Mouse (Mus musculus) forelimb bud, embryonic 11.5 days (tissue): ENCODE results near the gene Abca1.
A peak's percentile ranks its signal among the peaks of the same experiment; 100 is the strongest.

ENCODE experiments used
- DNase-seq: peaks from one replicate; pipeline ENCODE4 v3.0.0-alpha.2; 2012; ENCODE audit warnings: low read depth, low spot score

Abca1 gene

DNA sequence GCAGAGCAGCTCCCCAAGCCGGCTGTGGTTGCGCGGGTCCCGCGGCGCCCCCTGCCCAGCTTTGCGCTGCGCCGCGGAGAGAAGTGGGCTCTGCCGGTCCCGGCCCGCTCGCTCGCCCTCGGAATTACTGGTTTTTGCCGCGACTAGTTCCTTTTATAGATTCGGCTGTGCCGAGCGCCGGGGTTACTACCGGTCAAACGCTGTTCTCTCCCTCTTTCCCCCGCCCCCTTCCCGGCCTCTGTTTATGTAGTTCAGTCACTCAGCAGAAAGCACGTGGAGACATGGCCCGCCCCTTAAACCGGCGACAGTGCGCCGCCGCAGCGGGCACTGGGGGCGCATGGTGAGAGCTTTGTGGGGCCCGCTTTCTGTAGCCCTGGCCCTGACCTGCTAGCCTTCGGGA is at the start of gene Abca1:
Gene Abca1, minus strand, starts transcription at position 129 of the 400 bp plus-strand sequence.
- peak; percentile 92 for DNase-seq

DNA sequence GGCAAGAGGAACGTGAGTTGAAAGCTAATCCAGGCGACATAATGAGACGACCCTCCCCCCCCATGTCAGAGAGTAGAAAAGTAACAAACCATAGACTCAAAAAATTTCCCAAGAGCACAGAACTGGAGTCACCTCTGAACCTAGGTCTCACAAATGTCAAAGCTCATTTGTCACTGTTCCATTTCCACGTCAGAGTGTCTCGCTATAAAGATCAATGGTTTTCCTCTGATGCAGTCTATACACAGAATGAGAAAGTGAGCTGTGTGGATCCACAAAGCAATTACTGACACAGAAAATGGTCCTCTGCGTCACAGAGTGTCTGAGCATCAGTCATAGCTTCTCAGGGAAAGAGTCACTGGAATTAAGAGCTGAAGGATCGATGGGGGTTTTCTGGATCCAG is 44.8 kb upstream of the Abca1 start:
- DNase-seq = no peak

DNA sequence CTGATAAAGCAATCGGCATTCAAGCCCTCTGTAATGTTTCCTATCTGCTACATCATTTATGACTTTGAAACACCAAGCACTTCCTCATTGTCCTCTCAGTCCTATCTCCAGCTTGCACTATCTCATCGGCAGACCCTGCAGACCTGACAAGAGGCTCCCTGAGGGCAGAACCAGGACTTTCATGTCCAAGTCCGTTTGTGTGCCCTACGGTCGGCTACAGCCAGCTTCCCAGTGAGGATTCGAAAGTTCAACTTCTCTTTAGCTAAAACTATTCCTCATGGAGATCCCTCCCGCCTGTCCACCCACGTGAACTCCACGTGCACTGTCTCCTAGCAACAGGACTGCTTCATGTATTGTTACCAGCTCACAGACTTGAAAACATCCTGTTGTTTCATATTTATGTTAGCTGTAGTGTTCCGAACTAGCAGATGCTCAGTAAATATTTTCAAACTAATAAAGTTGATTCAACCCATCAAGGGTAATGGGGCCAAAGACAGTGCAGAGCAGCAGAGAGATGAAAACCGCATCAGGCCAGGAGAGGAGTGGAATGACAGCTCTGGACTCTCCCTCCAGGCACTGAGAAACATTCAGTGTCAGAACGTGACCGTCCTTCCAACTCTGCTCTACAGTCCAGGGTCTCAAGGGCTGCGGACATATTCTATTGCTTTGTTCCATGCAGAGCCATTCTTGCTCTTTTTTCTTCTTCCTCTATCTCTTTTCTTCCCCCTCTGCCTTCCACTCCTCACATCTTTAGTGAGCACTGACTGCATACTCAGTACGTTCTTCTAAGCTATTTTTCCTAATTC is 44.1 kb upstream of the Abca1 start:
- no peak for DNase-seq

DNA sequence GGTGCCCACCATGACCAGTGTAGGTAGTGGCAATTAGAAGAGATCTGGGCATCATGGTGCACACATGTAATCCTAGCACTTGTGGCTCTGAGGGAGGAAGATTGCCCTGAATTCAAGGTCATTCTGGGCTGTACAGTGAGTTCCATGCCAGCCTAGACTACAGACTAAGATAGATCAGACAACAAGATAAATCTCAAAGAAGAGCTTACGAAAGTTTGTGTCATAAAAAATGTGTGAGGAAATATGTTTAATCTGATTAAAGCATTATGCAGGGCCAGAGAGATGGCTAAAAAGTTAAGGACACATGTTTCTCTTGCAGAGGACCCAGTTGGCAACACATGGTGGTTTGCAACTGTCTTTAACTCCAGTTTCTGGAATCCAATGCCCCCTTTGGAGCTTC is 40.6 kb upstream of the Abca1 start:
- DNase-seq = no peak

DNA sequence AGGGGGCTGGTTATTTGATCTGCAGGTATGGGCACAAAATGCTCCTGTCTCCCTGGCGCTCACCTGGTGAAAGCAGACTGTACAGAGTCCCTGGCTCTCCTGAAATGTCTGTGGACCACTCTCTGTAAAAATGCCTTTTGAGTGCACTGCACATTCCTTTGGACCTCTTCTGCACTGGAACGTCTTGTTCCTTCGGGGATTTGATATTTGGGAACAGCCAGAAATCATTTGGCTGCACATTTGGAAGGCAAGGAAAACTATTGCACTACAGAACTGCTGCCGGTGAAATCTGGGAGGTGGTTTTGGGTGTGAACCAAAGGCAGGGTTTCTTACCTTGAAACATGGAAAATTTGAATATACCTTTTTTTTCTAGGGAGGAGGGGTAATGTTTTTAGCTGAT is 38.1 kb upstream of the Abca1 start:
- DNase-seq = no peak

DNA sequence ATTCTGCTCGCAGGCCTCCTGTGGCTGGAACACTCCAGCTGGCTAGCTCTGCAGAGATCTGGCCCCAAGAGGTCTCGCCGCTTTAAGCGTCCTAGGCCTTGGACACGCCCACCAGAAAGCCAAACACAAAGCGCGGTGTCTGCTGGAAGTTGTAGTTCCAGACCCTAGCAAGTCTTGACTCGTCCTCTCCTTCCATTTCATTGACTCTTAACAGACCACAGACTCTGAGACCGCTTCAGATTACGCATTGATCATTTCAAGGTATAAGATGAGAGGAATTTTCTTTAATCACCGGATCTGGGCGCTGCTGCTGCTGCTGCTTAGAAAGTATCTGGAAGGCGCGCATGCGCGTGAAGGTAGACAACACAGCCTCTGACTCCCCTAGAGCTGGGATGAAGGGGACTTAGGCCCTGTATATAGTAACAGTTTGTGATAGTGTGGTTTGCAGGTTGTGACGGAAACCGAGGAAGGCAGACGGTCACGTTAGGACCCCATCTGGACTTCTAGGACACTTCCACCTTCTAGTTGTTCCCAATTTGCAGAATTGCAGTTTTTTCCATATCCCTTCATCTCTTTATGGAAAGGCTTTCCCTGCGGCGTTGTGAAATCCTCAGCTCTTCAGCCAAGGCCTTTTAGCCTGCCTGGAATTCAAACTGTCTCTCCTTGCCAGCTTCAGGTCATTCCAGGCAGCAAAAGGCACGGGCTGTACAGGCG is 36.5 kb upstream of the Abca1 start:
- DNase-seq = peak; percentile 87

DNA sequence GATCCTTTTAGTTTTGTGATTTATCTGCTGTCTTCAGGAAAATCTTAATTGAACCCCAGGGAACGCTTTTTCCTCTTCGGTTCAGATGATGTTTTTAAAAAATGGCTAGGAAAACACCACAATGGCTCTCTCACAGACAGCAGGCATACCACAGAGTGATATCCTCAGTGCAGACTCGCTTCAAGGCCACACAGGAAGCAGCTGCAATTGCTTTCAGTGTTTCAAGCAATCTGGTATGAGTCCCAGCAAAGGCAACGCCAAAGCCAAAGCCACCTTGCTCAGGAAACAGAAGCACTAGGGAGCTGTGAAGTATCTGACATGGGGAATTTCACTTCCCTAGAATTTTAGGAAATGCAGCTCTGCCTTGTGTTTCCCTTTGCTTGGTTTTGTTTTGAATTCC is 27.4 kb upstream of the Abca1 start:
- DNase-seq = peak; percentile 28

DNA sequence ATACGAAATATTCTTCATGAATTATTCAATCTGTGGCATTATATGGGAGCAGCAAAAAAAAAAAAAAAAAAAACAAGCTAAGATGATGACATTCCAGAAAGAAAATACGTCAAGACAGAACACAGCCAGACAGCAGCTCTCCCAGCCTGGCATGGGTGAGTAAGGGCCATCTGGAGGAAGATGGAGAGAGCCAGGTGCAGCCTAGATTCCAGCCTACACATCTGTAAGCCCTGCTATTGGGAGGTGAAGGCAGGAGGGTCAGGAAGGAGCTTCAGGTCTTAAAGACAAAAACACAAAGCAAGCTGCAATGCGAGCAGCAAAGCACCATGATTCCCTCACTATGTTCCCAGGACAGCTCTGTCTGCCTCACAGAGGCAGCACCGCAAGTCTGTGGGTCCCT is 26.9 kb upstream of the Abca1 start:
- peak; percentile 7 for DNase-seq

DNA sequence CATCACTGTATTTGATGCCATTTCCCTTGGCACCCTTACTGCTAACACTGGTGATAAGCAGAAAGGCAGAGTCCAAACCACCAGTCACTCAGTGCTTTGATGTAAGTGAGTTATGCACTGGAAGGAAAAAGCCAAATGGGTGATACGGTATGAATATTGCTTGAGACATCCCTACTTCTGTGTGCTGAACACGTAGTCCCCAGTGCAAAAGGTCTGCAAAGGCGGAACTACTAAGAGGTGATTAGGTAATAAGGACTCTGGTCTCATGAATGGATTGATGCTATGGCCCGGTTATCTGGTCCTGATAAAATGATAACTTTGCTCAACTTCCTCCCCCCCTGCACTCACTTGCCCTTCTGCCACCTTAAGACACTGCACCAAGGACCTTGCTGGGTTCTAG is 26.4 kb upstream of the Abca1 start:
- no peak for DNase-seq

DNA sequence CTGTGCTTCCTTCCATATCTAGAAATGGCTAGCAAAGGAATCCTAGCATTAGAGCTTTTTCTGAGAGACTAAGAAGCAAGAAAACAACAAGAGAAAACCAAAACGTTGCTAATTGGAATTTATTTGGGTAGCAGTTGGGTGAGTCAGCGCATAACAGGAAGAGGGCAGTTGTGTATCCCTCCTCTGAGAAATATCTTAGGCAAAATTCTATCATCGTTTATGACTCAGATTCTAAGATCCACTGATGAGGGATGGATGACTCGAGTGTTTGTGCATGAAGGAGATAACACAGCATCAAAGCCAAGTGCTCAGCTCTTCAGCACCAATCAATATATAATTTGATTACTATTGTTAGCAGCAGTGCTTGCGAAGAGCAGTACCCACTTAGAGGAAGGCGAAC is 21.8 kb upstream of the Abca1 start:
- no peak for DNase-seq

DNA sequence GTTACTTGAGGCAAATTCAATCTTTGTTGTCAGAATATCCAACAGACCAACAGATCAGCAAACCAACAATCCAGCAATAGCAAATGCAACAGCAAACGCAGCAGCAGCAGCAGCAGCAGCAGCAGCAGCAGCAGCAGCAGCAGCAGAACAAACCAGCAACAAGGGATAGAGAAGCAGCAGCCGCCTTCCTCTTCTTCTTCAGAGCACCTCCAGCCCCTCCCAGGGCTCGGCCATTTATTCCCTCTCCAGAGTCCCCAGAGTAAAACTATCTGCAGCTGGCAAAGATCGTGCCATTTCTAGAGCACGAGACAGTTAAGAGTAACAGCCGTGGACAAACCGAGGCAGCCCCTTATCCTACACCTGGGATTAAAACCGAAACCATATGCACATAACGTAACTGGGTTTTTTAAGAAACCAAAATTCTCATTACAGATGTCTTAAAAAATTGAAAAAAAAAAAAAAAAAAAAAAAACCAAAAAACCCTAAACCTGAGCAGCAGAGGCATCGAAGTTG is 19.7 kb upstream of the Abca1 start:
- DNase-seq = no peak

DNA sequence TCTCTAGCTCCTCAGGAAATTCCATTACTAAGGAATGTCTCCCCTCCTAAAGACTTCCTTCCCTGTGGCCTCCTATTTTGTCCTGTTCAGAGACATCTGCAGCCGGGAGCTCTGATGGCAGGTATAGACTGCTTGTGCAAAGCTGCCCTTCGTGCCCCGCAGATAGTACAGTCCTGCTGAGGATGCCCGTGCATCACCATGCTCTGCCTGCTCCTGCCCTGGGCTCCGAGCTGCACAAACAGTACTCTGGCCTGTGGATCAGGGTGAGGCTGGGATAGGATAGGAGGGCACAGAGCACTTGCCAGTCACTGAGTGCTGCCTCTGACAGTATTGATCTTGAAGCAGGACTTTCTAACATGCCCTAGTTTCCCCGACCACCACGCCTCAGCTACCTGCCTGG is 18.8 kb upstream of the Abca1 start:
- DNase-seq = no peak

DNA sequence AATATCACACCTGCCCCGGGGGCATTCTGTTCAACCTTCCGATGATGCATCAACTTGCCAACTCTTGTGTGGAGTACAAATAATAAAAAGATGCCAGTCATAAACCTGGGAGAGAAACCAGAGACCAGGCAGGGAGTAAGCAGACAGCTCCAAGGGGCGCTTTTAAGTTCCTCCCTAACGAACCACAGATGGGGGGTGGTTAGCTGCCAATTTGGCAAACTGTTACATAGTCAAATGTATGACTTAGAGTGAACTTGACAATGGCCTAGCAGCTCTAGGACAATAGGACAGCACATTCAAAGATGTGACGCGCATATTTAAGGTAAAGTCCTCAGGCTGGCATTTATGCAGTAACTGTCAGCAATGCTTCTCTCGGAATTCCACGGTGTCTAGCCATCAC is 18.0 kb upstream of the Abca1 start:
- DNase-seq = no peak

DNA sequence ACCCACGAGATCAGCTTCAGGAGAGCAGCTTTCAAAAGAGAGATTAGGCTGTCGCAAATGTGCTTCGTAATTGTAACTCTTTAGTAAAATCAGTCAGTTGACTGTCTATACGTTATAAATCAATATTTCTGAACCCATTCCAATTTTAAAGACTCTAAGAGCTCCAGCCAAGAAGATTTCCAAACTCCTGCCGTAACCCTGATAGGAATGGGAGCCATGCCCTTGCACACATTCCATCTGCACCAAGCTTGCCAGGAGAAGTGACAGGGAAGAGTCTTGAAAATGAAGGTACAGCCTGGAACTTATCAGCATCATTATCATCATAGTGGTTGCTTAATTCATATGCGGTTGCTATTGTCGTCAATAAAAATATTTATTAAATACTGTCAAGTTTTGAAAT is 15.2 kb upstream of the Abca1 start:
- no peak for DNase-seq

DNA sequence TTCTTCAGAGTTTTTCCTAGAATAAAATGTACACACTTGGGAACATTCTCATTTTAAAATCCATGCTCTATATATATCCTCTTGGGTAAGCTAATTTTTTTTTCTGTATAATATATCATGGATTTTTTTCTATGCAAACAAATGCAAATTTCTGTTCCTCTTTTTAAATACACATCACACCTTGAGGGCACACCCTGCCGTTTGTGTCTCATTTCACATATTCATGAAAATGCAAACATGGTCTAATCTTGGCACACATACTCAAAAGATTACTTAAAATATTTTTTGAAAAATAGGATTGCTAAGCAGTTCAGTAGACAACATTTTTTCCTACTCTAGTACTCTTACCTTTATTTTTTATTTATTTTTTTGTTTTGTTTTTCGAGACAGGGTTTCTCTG is 10.7 kb upstream of the Abca1 start:
- DNase-seq = no peak

DNA sequence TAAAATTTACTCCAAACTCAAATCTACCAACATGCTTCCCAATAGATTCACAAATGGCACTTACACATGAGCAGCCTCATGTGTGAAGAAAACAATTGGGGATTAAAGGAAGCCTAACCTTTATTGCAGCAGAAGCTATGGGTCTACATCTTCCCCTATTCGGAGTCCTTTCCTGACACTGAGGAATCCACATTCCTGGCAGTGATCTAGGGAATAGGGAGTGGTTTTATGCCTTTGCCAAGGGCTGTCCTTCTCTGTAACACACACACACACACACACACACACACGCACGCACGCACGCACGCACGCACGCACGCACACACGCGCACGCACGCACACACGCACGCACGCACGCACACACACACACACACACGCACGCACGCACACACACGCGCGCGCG is 5.5 kb upstream of the Abca1 start:
- DNase-seq = no peak

DNA sequence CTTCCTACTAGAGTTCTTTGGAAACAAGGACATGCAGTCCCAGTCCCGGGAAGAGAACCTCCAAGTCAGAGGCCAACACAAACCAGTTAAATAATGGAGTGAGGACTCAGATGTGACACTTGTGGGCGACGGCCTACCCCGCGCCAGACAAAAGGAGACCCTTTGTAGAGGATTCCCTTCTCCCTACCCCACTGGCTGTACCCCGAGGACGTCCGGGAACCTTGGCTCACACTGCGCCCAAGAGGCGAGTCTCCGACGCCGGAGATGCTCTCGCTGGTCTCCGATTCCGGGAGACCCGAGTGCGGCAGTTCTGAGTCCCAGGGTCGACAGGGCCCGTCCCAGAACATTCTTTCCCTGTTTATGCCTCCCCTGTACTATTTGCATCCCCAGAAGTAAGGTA is 519 bp downstream of the Abca1 start:
- peak; percentile 23 for DNase-seq

DNA sequence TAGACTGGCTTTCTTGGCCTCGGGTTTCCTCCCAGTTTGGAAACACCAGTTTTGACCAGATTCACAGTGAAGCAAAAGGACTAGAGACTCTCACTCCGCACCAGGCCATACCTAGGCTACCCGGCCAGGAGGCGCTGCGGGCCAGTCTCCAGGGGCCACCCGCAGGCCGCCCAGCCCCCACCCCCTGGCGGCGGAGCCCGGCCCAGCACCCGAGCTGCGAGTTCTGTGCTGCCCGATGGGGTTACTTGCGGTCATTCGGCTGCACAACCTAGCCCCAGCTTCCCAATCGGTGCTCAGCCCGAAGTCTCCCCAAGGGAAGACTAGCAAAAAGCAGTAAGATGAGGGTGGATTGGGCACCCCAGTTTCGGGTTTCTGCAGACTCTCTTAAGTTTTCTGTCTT is 1.1 kb downstream of the Abca1 start:
- DNase-seq = peak; percentile 51

DNA sequence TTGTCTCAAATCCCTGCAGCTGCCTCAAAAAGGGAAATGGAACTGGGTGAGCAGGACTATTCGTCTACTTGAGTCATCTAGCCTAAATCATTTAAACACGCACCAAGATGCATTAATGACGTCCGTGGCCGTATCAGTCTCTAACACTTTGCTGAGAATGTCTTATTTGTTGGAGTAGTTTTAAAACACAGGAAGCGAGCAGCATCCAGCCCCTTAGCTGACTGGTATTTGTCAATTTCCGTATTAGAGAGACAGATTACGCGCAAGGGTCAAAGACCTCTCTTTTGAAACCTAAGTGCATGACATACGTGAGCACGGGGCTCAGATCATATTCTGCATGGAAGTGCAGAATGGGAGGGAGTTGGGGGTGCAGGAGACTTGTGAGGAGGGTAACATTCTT is 4.2 kb downstream of the Abca1 start:
- no peak for DNase-seq

DNA sequence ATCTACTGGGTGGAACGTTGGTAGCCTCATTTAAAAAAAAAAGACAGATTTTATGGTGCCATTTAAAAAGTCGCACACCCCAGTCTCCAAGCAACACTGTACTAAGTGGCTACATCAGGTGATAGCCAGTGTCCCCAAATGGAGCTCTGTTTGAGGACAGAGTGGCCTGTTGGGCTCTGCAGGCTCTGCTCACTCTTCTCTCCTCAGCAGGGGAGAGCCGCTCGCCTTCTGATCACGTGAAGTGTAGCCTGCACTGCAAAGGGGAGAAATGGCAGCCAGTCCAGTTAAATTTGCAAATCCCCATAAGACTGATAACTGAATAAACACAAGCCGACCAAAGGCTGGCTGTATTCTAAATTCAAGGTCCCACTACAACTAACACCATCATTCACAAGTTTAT is 6.0 kb downstream of the Abca1 start:
- no peak for DNase-seq

DNA sequence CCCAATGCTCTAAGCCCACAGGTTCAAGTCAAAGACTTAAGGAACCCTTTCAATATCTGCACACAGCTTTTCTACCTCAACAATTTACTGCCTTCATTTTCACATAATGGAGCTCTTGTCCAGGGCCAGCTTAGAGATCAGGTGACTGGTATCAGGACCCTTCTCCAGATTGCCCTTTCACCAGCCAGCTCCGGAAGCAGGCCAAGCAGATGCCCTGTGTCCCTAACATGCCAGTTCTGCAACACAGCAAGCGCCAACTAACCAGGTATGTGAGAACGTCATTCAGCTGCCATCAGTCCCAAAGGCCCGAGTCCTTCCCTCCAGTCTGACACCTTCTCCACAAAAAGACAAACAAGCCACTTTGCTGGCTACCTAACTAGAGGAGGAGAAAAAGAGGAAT is 6.6 kb downstream of the Abca1 start:
- DNase-seq = no peak

DNA sequence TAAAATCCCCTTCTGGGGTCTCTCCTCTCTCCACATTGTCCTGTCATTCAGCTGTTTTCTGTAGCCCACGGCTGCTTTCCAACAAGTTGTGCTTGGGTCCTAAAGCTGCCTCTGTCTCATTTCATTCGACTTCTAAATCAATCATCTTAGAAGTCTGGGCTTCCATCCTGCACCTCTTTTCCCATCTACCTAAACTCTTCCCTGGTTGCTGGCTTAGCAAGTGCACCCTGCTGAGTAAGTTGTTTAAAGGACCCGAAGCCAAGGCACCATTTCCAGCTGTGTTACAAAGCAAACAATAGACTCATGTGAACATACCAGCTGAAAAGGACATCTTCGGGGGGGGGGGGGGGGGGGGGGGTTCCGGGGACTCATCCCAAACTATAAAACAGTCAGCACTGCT is 7.0 kb downstream of the Abca1 start:
- no peak for DNase-seq

DNA sequence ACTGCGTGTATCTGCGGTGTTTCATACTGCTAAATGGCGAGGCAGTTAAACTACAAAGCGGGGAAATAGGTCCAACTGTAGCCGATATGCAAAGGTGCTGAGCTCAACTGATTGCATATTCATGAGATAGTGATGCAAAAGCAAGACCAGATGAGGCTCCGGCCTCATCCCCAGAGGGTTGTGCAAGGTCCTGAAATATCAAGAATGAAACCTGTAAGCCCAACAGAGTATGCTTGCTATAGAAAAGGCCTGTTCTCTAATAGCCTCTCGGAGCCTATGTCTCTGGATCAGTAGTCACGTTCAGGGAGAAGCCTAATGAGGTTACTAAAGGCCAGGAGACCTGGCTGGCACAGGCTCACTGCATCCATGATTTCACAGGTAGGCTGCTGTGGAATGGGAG is 9.2 kb downstream of the Abca1 start:
- DNase-seq = no peak
